Mouse (Mus musculus) erythroid progenitor cell, adult 5-6 weeks (primary cell): Measurements from ENCODE around the gene Fzr1. TPM values are rescaled to one million over a fixed set of nuclear protein-coding genes. Genes with fewer than 3 reads are reported as not detected.

Source experiments
- ATAC-seq: replicated peaks from 2 replicates; pipeline ENCODE4 v1.8.0; 2016; ENCODE audit warnings: moderate number of reproducible peaks, mild to moderate bottlenecking, moderate TSS enrichment, inconsistent platforms; ENCODE audit not compliant: poor library complexity, low FRiP score, severe bottlenecking
- total RNA-seq, 2 experiments: library from RNA; stranded (forward) in 1 of 2; stranded (reverse) in 1 of 2; fragments of 150-400 nt in 1 of 2; fragments of 186-747, 209-891 nt in 1 of 2; gene quantifications; 2 replicates each; pipeline versions ENCODE4 v1.2.3 to v1.2.4; 2015 to 2017; ENCODE audit warnings: low replicate concordance in 2 of 2

Gene Fzr1
- total RNA-seq, 2 experiments from 2014 or later = 235 to 266 TPM

DNA sequence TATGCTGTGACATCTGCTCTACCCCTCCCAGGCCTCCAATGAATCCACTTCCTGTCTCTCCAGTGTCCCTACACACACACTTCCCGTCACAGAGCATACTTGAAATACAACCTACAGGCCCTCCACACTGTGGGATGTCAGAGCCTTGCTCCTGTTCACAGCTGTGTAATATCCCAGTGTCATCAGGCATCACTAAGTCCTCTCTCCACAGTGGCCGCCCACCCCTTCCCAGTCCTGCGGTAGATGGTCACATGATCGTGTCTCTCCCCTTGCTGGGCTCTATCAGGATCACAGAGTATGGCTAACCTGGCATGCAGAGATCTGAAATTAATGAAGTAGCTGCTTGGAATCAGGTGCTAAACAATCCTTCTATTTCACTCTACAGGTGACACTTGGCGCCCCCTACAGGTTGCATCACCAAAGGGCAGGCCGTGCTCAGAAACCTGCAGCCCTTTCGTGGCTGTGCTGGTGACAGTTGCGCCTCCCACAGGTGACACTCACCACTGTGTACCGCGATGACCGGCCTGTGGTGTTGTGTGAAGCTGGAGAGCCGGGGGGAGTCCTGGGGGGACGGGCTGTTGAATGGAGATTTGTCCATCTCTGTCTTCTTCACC, 27.4 kb upstream of the Fzr1 start:
- peak; percentile 40; the same call in 1 of the 2 replicates for ATAC-seq

DNA sequence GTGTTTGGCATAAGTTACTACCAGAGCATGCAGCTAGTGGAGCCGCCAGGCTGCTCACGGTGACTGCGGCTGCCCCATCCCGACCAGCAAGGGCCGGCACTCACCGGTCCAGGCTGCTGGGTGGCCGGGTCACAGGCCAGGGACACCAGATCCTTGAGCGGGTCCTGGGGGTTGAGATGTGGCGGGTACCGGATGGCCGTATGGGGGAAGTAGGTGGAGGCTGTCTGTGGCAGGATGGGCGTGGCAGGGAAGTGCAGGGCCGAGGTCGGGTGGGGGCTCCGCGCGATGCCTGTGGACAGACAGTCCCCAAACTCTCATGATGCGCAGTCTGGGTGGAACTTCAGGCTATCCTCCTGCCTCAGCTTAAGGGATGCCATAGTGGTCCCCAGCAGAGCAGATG, 26.4 kb upstream of the Fzr1 start:
- no peak for ATAC-seq

DNA sequence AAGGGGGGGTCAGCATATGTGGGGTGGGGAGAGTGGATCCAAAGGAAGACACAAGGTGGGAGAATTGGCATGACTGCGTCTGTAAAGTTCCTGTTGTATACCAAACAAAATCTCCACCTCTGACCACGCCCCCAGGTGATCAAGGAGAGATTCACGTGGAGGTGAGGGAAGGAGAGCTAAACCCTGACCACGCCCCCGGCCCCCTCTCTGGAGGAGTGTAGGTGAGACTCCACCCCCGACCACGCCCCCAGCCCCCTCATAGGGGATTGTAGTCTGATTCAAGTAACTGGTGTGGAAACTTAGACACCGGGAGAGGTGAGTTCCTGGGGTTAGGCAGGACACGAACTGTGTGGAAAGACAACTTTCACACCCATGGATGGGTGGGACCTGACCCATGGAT, 25.8 kb upstream of the Fzr1 start:
- no peak for ATAC-seq

DNA sequence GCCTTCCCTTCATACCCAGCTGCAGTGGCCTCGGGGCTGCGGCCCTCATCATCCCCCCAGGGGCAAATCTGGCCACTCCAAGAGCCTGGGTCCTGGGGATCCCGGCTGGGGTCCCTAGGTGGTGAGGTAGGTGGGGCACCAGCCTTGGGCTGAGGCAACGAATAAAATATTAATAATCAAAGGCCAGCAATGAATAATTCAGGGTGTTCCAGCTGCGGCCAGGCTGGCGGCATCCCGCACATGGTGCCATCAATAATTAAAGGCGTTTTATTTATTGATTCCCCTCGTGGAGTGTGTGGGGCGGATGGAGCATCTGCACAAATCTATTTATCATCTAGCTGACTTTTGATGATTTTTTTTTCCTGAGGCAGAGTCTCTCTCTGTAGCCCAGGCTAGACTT, 25.2 kb upstream of the Fzr1 start:
- no peak for ATAC-seq

DNA sequence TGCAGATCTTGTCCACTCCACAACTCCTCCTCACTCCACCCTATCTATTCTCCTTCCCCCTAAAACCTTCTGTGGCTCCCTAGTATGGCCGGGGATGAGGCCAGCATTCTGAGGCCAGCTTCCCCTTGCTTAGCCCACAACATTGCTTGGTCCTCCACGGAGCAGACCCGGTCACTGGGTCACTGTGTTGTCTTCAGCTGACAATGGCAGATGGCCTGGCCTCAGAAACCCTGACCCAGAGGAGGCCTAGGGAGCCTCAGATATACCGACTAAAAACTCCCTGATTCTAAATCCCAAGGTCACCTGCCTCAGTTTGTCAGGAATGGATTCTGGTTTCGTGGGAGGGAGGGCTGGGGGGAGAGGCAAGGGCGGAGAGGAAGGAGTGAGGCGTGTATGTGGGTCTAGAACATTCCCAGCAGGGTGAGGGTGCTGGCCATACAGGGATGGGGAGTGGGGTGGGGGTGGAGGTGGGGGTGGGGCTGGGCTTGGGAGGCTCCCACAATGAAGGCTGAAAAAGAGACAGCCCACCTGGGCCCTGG, 24.0 kb upstream of the Fzr1 start:
- ATAC-seq = no peak

DNA sequence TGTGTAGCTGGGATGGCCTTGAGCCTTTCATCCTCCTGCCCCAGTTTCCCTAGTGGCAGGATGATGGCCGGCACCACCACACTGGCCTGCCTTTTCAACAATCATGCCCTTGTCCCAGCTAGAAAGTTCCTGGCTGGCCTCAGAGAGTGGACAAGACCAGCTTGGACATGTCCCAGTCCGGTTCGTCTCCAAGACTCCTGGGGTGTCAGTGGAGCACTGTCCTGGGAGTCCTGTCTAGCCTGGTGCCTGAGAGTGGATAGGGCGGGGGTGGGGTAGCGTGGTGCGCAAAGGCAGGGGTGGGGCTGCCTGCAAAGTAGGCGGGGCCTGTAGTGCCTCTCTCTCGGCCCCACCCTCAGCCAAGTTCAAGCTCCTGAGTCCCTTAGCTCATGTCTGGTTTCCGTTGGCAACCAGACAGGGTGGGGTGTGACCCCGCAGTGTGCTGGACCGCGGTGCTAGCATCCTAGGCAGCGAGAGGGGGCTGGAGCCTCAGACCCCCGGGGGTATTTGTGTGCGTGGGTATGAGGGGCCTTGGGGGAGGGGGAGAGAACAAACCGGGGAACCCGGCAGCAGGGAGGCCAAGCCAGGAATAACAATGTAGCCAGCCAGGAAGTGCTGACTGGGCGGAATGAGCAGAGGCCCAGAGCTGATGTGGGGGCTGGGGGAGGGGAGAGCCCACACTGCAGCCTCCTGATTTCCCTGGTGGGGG, 23.4 kb upstream of the Fzr1 start:
- peak; percentile 79 for ATAC-seq

DNA sequence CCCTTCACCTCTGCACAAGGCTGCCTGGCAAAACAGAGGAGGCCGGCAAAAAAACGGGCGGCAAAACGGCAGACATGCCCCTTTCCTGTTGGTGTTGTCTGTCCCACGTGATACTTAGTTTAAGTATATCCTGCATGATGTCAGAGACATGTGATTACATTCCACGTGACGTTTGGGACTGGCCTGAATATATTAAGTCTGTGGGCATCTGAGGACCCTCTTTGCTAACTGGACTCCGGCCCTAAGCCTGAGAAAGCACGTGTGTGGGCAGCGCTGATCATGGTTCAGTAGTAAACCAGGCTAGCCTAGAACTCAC, 22.8 kb upstream of the Fzr1 start:
- no peak for ATAC-seq

DNA sequence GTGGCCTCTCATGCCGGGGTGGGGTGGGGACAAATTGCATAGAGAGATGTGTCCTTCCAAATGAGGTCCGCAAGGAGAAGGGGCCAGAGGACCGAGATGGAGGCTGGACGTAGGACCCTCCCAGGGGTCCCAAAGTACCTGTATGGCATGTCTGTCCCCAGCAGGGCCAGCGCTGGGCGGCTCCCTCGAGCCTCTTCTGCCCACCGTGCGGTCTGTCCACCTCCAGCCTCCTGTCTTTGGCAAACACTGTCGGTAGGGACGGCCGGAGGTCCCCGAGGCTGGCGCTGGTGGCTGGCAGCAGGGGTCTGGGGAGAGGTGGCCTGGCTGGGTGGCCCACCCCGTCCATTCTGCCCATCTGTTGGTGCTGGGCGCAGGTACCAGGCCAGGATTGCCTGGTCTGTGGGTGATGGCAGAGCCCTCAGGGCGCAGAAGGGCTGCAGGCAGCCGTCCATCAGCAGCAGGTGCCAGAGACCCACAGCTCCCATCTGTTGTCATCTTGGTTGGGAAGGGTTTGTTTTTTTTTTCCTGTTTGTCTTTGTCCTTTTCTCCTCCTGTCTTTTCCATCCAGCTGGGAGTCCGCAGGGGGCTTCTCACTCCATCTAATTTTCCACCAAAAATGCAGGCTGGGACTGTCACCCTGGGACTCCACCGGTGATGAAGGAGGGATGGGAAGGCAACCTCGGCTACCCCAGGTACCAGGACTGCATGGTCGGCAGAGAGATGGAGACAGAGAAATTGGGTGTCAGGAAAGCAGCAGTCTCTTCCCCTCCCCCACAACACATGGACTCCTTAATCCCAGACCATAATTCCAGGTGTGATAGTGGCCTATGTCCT, 22.3 kb upstream of the Fzr1 start:
- no peak for ATAC-seq

DNA sequence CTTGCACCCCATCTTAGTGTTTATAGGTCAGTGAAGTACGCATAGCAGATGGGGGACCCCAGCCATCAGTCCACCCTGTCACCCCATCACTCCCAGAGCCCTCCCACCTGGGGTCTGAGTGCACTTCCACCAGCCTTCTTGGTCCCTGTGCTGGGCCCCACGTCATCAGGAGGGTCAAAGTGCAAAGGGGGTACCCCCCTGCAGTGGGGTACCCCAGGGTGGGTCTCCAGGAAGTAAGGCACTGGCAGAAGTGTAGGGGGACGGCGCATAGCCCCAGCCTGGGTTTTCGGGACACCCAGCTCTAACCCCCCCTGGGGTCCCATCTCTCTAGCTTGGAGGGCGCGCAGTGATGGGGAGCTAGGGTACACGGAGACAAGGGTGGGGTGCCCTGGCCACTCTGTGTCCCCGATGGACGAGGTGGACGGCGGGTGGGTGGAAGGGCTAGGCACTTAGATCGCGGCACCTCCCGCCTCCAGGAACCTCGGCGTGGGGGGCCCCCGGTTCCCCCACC, 21.5 kb upstream of the Fzr1 start:
- ATAC-seq = no peak

DNA sequence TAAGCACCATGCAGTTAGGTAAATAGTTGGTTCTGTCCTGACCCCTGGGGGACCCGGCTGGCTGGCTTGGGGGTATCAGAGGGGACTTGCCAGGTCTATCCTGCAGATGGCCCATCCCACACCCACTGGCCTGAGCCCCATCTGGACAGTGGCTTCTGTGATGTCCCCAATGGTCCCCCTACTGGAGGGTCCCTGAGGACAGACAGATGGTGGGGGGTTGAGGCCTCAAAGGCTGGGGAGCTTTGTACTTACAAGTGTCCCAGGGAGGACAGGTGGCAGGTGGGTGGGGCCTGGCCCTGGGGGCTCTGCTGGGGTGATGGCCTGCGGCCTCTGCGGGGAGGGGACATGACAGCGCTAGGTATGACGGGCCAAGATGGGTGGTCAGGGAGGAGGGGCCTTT, 21.0 kb upstream of the Fzr1 start:
- ATAC-seq = no peak

DNA sequence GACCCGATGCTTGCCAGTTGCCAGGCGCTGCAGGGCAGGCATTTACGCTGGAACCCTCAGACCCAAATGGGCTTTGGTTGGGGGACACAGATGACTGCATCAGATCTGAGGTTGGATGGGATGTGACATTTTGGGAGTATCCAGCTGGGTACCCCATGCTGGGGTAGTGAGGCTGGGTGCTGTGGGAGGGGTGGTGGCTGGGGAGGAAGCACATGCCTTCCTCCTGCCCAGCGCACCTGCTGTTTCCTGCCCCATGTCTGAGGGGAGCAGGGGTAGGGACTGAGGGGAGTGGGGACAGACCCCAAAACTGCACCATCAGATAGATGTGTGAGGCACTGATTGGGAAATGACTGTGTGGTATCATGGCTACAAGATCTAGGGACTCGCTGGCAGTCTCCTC, 18.4 kb upstream of the Fzr1 start:
- no peak for ATAC-seq

DNA sequence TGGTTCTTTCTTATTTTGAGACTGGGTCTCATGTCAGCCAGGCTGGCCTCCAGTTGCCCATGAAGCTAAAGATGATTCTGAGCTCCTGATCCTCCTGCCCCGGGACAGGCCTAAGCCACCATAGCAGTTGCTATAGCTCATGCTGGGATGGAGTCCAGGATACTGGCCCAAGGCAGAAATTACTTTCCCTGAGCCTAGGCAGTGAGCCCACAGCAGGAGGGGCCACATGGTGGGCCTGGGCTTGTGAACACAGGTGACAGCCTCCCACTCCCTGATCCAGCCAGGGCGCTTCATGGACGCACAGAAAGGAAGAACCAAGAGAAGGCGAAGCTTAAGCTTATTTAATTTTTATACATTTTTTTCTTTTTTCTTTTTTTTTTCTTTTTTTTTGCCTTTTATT, 17.5 kb upstream of the Fzr1 start:
- ATAC-seq = no peak

DNA sequence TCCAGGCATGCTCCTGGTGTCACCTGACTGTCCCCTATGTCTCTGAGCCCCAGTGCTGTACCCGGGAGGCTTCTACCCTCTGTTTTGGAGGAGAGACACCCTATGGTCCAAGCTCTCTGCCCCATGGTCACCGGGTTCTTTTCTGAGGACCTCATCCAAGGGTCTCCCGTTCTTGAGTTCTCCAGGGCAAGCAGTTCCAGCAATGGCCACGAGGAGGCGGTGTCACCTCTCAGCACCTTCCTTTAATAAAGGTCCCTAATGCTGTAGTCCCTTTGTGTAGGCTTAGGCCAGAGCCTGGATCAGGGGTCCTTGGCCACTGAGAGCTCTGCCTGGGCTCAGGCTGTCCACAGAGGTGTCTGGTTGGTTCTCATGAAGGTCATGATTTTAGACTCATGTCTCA, 16.8 kb upstream of the Fzr1 start:
- ATAC-seq = peak; percentile 37; the same call in 1 of the 2 replicates

DNA sequence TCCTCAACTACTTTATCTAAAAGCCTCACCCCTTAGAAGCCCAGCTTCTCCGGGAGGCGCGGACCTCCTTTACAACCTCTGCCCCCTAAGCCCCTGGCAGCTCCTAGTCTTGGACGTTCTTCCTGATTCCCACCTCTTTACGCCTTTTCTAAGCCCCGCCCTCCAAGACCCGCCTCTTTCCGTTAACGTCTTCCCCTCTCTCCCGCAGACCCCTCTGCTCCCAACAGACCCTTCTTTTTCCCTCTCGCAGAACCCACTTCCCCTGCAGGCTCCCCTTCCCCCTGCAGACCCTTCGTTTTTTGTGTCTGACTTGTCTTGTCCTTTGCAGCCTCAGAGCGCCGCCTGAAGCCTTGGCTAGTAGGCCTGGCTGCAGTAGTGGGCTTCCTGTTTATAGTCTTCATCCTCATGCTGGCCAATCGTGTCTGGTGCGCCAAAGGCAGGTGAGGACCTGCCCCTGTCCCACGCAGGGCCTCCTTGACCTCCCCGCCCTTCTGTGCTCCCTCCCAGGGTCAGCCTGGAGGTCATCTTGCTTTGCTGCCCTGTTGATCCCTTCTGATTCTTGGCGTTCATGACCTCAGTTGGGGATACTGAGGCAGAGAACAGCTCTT, 15.2 kb upstream of the Fzr1 start:
- no peak for ATAC-seq

DNA sequence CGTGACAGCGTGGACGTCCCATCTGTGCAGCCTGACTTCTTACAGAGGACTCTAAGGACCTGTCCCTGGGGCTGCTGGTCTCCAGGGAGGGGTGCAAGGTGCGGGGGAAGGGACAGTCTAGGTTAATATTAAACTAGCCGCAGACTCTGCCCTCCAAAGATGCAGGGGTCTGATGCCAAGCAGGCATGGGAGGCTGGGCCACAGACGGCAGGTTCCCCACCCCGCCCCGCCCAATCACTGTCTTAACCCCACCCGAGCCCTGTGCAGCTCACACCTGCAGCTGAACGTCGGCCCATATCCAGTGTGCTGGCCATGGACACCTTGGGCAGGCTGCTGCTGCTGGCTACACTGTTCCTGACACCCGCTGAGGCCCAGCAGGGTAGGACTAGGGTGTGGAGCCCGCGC, 14.5 kb upstream of the Fzr1 start, which contains the start of gene Smim24:
Gene Smim24 (plus strand): TSS at position 271 of the 405 bp plus-strand sequence.
- no peak for ATAC-seq

DNA sequence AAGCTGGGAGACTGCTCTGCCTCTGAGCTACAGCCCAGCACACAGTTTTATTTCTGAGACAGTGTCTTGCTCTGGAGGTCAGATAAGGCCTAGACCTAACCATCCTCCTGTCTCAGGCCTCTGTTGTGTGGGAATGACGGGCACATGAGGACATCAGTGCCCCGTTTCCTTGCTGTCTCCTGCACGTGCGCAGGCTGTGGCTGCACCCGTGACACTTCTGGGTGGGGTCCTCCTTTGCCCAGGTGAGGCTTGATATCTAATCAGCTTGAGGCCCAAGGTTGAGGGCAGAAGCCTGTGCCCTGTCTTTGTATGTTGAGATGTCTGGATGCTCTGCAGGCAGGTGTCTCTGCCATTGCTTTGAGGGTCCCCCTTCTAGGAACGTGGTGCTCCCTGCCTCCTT, 14.0 kb upstream of the Fzr1 start:
- no peak for ATAC-seq

DNA sequence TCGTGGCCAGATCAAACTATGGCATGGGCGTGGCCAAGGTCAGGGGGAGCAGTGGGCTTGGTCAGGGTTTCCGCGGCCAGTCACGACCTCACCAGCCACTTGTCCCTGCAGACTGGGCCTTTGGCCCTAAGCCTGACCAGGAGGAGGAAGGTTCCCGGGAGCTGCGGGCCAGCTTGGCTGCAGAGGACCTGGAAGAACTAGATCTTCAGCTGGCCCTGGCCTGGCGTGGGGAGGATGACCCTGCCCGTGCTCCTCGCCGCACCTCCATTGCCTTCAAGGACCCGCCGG, 12.3 kb upstream of the Fzr1 start:
- no peak for ATAC-seq

DNA sequence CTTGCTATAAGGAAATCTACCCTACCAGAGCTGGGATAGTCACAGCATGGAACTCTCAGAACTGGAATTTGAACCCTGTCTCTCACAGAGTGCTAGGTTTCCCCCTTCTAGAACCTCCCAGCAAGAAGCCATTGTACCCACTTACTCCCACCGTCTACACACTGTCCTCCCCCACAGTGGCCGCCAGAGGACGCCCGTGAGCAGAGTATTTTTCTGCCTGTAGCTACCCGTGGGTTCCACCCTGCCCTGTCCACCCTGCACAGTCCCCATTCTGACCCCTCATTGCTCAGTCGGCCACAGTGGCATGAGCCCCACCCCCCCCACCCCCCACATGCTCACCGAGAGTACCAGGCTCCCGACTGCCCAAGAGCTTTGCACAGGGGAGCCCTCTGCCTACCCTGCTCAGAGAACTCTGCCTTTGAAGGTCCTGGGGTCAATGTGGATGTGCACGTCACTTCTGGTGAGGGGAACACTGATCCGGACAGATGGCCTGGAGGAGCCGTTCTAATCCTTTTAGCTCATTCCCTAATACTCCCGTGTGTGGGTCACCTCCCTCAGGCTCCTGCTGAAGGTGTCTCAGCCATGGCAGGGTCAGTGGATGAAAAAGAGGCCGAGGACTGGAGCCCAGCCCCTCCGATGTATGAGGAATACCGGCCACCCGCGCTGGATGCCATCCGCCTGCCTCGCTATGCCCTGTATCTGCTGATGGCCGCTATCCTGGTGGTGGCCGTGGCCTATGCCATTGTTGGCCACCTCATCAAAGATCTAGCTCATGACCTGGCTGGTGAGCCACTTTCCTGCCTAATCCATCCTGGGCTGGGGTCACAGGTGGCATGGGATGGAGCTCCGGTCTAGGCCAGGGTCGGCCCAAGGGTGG, 11.7 kb upstream of the Fzr1 start:
- peak; percentile 64 for ATAC-seq

DNA sequence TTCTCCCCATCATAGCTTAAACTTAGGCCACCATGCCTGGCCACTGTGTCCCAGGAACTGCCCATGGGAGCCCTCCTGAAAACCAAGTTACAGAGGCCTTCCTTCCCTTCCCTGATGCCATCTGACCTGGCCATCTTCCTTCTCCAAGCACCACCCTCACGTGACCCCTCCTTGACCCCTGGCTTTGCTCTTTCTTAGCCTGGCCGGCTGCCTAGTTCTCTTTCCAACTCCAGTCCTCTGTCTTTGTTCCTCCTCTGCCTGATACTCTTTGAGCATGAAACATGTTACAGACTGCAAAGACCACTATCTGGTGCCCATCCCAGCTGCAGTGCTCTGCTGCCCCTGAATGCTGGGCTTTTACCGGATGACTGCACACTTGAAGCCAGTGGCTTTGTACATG, 11.1 kb upstream of the Fzr1 start:
- no peak for ATAC-seq
